Mouse (Mus musculus): ENCODE results near the gene Olfr970.
"Not testable (repeated sequence)": the region's sequence is repeated elsewhere in the genome, so short reads cannot be mapped to it uniquely, and the experiment has no call there.

Gene Olfr970

GRCm38 (mm10) chr9:39808560-39808959 lies at the start of gene Olfr970:
Gene Olfr970 (plus strand): TSS chr9:39808860.
- in situ Hi-C loops (cut with MboI, MseI): no loop called here

GRCm38 (mm10) chr9:39783153-39783552 lies 25.5 kb upstream of the Olfr970 start, which contains the start of gene Olfr968:
Gene Olfr968 (minus strand): TSS chr9:39783253.
- in situ Hi-C loops (cut with MboI, MseI): no loop called here

GRCm38 (mm10) chr9:39790558-39790957 lies 18.1 kb upstream of the Olfr970 start, which contains the start of gene Olfr969:
Gene Olfr969 (plus strand): TSS chr9:39790945.
- in situ Hi-C loops (cut with MboI, MseI): loop anchor here (10.0 kb wide), 1 partner anchor 1766 kb away; the partner anchor contains the start of gene Olfr883

- in situ Hi-C loops (cut with MboI, MseI): not testable (repeated sequence)
These were observed 27.9 kb downstream of the Olfr970 start, which contains the start of gene Olfr971 for GRCm38 (mm10) chr9:39836576-39836975. Gene Olfr971 (plus strand): TSS chr9:39836876.

GRCm38 (mm10) chr9:39866122-39866521 lies 57.5 kb downstream of the Olfr970 start, which contains the start of gene Olfr972:
Gene Olfr972 (plus strand): TSS chr9:39866422.
- in situ Hi-C loops (cut with MboI, MseI): no loop called here
